Mouse (Mus musculus): ENCODE measurements around the gene Gm4881. TPM values are rescaled to one million over a fixed set of nuclear protein-coding genes. Genes with fewer than 3 reads are reported as not detected.

The Gm4881 gene
- polyA plus RNA-seq, 1 experiment = 1.4 TPM

- no peaks in the 10 kb centered on the region for H3K27me3 ChIP-seq (ENCODE audit: control insufficient read depth, insufficient read depth, low read length)
- peak overlapping the region; percentile 89 for H3K27ac ChIP-seq (ENCODE audit: insufficient read depth, low read length)
- H3K4me1 ChIP-seq (ENCODE audit: control insufficient read depth, insufficient read depth, low read length) = peaks cover 39% of the 10 kb centered on the region
- 9% methylated on average over 12 of the region's 12 CpGs for WGBS
- H3K4me3 ChIP-seq (replicated peaks; ENCODE audit: insufficient read depth, low read depth, low read length) = peak overlapping the region; percentile 2
- TF ChIP-seq POLR2A (IDR thresholded peaks at IDR 0.05; ENCODE audit: borderline replicate concordance, insufficient read depth, low read length) (0 out of 2 replicates have a peak, but pooled peaks have one; percentile 32), CTCF (IDR thresholded peaks at IDR 0.05; ENCODE audit: borderline replicate concordance, insufficient read depth, low read depth, low read length) (no peak)
- peak; percentile 88 to 92 for DNase-seq
Observed at GRCm38 (mm10) chr7:24969805-24970204, 25.5 kb upstream of the Gm4881 start.

- peaks cover 39% of the 10 kb centered on the region for H3K4me1 ChIP-seq (ENCODE audit: control insufficient read depth, insufficient read depth, low read length)
- WGBS = 11% methylated on average over 6 of the region's 6 CpGs
- peak; percentile 52 to 74 for DNase-seq
- TF ChIP-seq POLR2A (IDR thresholded peaks at IDR 0.05; ENCODE audit: borderline replicate concordance, insufficient read depth, low read length) = peak; percentile 26; the same call in 1 of the 2 replicates
- TF ChIP-seq CTCF (IDR thresholded peaks at IDR 0.05; ENCODE audit: borderline replicate concordance, insufficient read depth, low read depth, low read length) = no peak
- peak overlapping the region; percentile 92 for H3K27ac ChIP-seq (ENCODE audit: insufficient read depth, low read length)
- H3K4me3 ChIP-seq (replicated peaks; ENCODE audit: insufficient read depth, low read depth, low read length) = no peak overlapping the region
- no peaks in the 10 kb centered on the region for H3K27me3 ChIP-seq (ENCODE audit: control insufficient read depth, insufficient read depth, low read length)
Observed at GRCm38 (mm10) chr7:24968463-24968862, 24.2 kb upstream of the Gm4881 start.

- Histone ChIP-seq H3K4me1 (ENCODE audit: control insufficient read depth, insufficient read depth, low read length) (peaks cover 39% of the 10 kb centered on the region), H3K27me3 (ENCODE audit: control insufficient read depth, insufficient read depth, low read length) (no peaks in the 10 kb centered on the region), H3K27ac (ENCODE audit: insufficient read depth, low read length) (peak overlapping the region; percentile 92), H3K4me3 (replicated peaks; ENCODE audit: insufficient read depth, low read depth, low read length) (no peak overlapping the region)
- 88% methylated on average over 8 of the region's 8 CpGs for WGBS
- no peak for TF ChIP-seq CTCF (IDR thresholded peaks at IDR 0.05; ENCODE audit: borderline replicate concordance, insufficient read depth, low read depth, low read length)
- DNase-seq = no peak
Observed at GRCm38 (mm10) chr7:24967966-24968365, 23.7 kb upstream of the Gm4881 start.

DNA sequence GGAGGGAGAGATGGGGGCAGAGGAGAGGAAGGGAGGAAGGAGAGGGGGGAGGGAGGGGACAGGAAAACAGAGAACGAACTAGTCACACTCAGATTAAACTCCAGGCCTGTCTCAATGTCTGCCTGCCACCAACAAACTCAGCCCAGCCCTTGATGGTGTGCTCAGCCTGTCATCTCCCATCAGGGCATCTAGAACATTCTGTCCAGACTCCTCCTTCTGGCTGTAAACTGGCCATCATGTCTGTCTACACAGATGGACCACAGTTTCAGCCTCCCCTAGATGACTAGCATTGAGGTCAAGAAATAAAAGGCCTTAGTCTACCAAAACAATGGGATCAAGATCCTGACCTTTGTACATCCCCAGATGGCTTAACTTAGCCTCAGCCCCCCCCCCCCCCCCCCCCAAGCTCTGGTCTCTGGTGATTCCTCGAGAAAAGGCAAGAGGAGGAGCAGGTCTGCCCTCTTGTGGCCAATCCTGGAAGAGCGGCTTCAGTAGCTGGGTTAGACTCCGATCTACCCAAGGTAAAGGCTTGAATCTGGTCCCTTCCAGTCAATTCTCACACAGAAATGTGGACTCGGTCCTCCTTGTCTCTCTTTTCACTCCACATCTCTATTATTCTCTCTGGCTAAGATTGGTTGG lies 20.7 kb upstream of the Gm4881 start:
- Histone ChIP-seq H3K27me3 (ENCODE audit: control insufficient read depth, insufficient read depth, low read length) (no peaks in the 10 kb centered on the region), H3K4me3 (replicated peaks; ENCODE audit: insufficient read depth, low read depth, low read length) (no peak overlapping the region), H3K27ac (ENCODE audit: insufficient read depth, low read length) (no peak overlapping the region), H3K4me1 (ENCODE audit: control insufficient read depth, insufficient read depth, low read length) (peaks cover 32% of the 10 kb centered on the region)
- DNase-seq = peak; percentile 83 to 92
- TF ChIP-seq CTCF (IDR thresholded peaks at IDR 0.05; ENCODE audit: borderline replicate concordance, insufficient read depth, low read depth, low read length) = peak; percentile 75
- no peak for TF ChIP-seq POLR2A (IDR thresholded peaks at IDR 0.05; ENCODE audit: borderline replicate concordance, insufficient read depth, low read length)
- WGBS = 9% methylated on average over 5 of the region's 5 CpGs

DNA sequence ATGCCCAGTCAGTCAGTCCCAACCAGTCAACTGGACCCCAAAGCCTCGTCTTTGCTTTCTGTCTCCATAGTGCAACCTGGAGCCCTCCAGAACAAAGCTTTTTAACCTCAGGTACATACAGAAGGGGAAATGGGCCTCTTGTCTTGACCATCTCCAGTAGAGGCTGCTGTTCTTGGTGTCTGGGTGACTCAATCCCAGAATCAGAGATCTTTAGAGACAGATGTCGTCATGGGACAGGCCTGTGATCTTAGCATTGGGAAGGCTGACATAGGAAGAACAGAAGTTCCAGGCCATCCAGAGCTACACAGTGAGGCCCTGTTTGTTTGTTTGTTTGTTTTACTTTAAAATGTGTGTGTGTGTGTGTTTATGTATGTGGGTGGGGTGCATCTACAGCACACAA lies 20.0 kb upstream of the Gm4881 start:
- Histone ChIP-seq H3K4me1 (ENCODE audit: control insufficient read depth, insufficient read depth, low read length) (peaks cover 27% of the 10 kb centered on the region), H3K27me3 (ENCODE audit: control insufficient read depth, insufficient read depth, low read length) (no peaks in the 10 kb centered on the region), H3K4me3 (replicated peaks; ENCODE audit: insufficient read depth, low read depth, low read length) (no peak overlapping the region), H3K27ac (ENCODE audit: insufficient read depth, low read length) (no peak overlapping the region)
- 78% methylated on average over 2 of the region's 2 CpGs for WGBS
- no peak for DNase-seq
- no peak for TF ChIP-seq POLR2A (IDR thresholded peaks at IDR 0.05; ENCODE audit: borderline replicate concordance, insufficient read depth, low read length)
- no peak for TF ChIP-seq CTCF (IDR thresholded peaks at IDR 0.05; ENCODE audit: borderline replicate concordance, insufficient read depth, low read depth, low read length)

GRCm38 (mm10) chr7:24955226-24955625 lies 10.9 kb upstream of the Gm4881 start:
- Histone ChIP-seq H3K27ac (ENCODE audit: insufficient read depth, low read length) (no peak overlapping the region), H3K4me3 (replicated peaks; ENCODE audit: insufficient read depth, low read depth, low read length) (no peak overlapping the region), H3K27me3 (ENCODE audit: control insufficient read depth, insufficient read depth, low read length) (peaks cover 2% of the 10 kb centered on the region; the same call in 1 of the 2 replicates), H3K4me1 (ENCODE audit: control insufficient read depth, insufficient read depth, low read length) (no peaks in the 10 kb centered on the region)
- 8% methylated on average over 31 of the region's 33 CpGs for WGBS
- no peak for TF ChIP-seq POLR2A (IDR thresholded peaks at IDR 0.05; ENCODE audit: borderline replicate concordance, insufficient read depth, low read length)
- no peak for TF ChIP-seq CTCF (IDR thresholded peaks at IDR 0.05; ENCODE audit: borderline replicate concordance, insufficient read depth, low read depth, low read length)
- no peak for DNase-seq

GRCm38 (mm10) chr7:24954450-24954849 lies 10.2 kb upstream of the Gm4881 start:
- Histone ChIP-seq H3K27ac (ENCODE audit: insufficient read depth, low read length) (no peak overlapping the region), H3K4me1 (ENCODE audit: control insufficient read depth, insufficient read depth, low read length) (no peaks in the 10 kb centered on the region), H3K27me3 (ENCODE audit: control insufficient read depth, insufficient read depth, low read length) (peaks cover 2% of the 10 kb centered on the region; the same call in 1 of the 2 replicates), H3K4me3 (replicated peaks; ENCODE audit: insufficient read depth, low read depth, low read length) (peak overlapping the region; percentile 21)
- TF ChIP-seq POLR2A (IDR thresholded peaks at IDR 0.05; ENCODE audit: borderline replicate concordance, insufficient read depth, low read length) = no peak
- no peak for TF ChIP-seq CTCF (IDR thresholded peaks at IDR 0.05; ENCODE audit: borderline replicate concordance, insufficient read depth, low read depth, low read length)
- DNase-seq = no peak
- WGBS = 5% methylated on average over 30 of the region's 30 CpGs

- H3K4me3 ChIP-seq (replicated peaks; ENCODE audit: insufficient read depth, low read depth, low read length) = no peak overlapping the region
- WGBS = 9% methylated on average over 23 of the region's 24 CpGs
- H3K4me1 ChIP-seq (ENCODE audit: control insufficient read depth, insufficient read depth, low read length) = no peaks in the 10 kb centered on the region
- peaks cover 2% of the 10 kb centered on the region; the same call in 1 of the 2 replicates for H3K27me3 ChIP-seq (ENCODE audit: control insufficient read depth, insufficient read depth, low read length)
- H3K27ac ChIP-seq (ENCODE audit: insufficient read depth, low read length) = no peak overlapping the region
- no peak for DNase-seq
- TF ChIP-seq POLR2A (IDR thresholded peaks at IDR 0.05; ENCODE audit: borderline replicate concordance, insufficient read depth, low read length) = no peak
- TF ChIP-seq CTCF (IDR thresholded peaks at IDR 0.05; ENCODE audit: borderline replicate concordance, insufficient read depth, low read depth, low read length) = no peak
Observed at GRCm38 (mm10) chr7:24953966-24954365, 9.7 kb upstream of the Gm4881 start.
